27 mouse cellular contexts compared by ENCODE assay signal in genomic region chr3:120898931-120899330, GRCm38 (mm10).
DNase-seq lines count a peak whose midpoint lies in the region; ATAC-seq lines count a peak whose summit lies in the region.
"Had no signal": no experiment of that assay in that cellular context is flagged by ENCODE, and none has a peak within 500 bp of the region (broad histone marks: within the 10 kb centered on the region; RNA-seq: fewer than 3 reads in every experiment).

No protein-coding gene starts in this region.

- no peak overlapping the region for H3K4me3 ChIP-seq in limb, embryonic 12.5 days (replicated peaks)
- no peak overlapping the region for H3K4me3 ChIP-seq in limb, embryonic 10.5 days
- H3K4me3 ChIP-seq: embryonic facial prominence, embryonic 13.5 days; erythroblast, embryonic 14.5 days; hindbrain, embryonic 10.5 days; limb, embryonic 15.5 days; liver, embryonic 13.5 days; megakaryocyte, embryonic 14.5 days; midbrain, embryonic 13.5 days; stomach, embryonic 15.5 days had no signal

- 0 out of 2 replicates have a peak overlapping the region, but pooled peaks have one; percentile 19 for H3K27ac ChIP-seq in limb, embryonic 12.5 days
- no peak overlapping the region for H3K27ac ChIP-seq in limb, embryonic 10.5 days
- H3K27ac ChIP-seq: embryonic facial prominence, embryonic 13.5 days; hindbrain, embryonic 10.5 days; liver, embryonic 13.5 days; midbrain, embryonic 13.5 days; stomach, embryonic 15.5 days had no signal

- H3K4me2 ChIP-seq in limb, embryonic 12.5 days = no peak overlapping the region
- H3K4me2 ChIP-seq: limb, embryonic 15.5 days; liver, embryonic 13.5 days; midbrain, embryonic 13.5 days; stomach, embryonic 15.5 days had no signal

- no peaks in the 10 kb centered on the region for H3K9me3 ChIP-seq in limb, embryonic 12.5 days
- H3K9me3 ChIP-seq in limb, embryonic 10.5 days (replicated peaks) = no peaks in the 10 kb centered on the region
- H3K9me3 ChIP-seq: embryonic facial prominence, embryonic 13.5 days; hindbrain, embryonic 10.5 days; limb, embryonic 15.5 days; midbrain, embryonic 13.5 days; stomach, embryonic 15.5 days had no signal

- H3K4me1 ChIP-seq in limb, embryonic 12.5 days (replicated peaks) = no peaks in the 10 kb centered on the region
- no peaks in the 10 kb centered on the region for H3K4me1 ChIP-seq in limb, embryonic 10.5 days
- H3K4me1 ChIP-seq: embryonic facial prominence, embryonic 13.5 days; hindbrain, embryonic 10.5 days; limb, embryonic 15.5 days; liver, embryonic 13.5 days; megakaryocyte, embryonic 14.5 days; midbrain, embryonic 13.5 days; stomach, embryonic 15.5 days had no signal

- no peaks in the 10 kb centered on the region for H3K27me3 ChIP-seq in limb, embryonic 12.5 days
- H3K27me3 ChIP-seq in limb, embryonic 10.5 days (ENCODE audit: low read depth, poor library complexity, severe bottlenecking) = no peaks in the 10 kb centered on the region
- H3K27me3 ChIP-seq: embryonic facial prominence, embryonic 13.5 days; limb, embryonic 15.5 days; liver, embryonic 13.5 days; megakaryocyte, embryonic 14.5 days; midbrain, embryonic 13.5 days; stomach, embryonic 15.5 days had no signal

- no peak overlapping the region for H3K9ac ChIP-seq in limb, embryonic 12.5 days (replicated peaks)
- H3K9ac ChIP-seq: embryonic facial prominence, embryonic 13.5 days; forebrain, postnatal 0 days; limb, embryonic 15.5 days; liver, embryonic 13.5 days; midbrain, embryonic 13.5 days; stomach, embryonic 15.5 days had no signal

- peak; percentile 53 to 72 for DNase-seq in cerebellum, postnatal 25 days
- no peak for DNase-seq in cerebellum, adult 8-10 months
- DNase-seq in heart, adult 11 months = peak; percentile 33
- DNase-seq in heart, adult 18-20 months = no peak
- DNase-seq in limb, embryonic 10.5 days (ENCODE audit: low spot score) = no peak
- DNase-seq in adrenal gland, adult 8-10 months = no peak
- DNase-seq: adrenal gland, postnatal 25 days; heart, postnatal 14 days; kidney, adult 9 months; kidney, postnatal 10 days; liver, embryonic 13.5 days; lung, adult 18-20 months; lung, postnatal 4 days; right cerebral cortex, postnatal 25 days; thymus, postnatal 14 days had no signal

- no peak for ATAC-seq in limb, embryonic 12.5 days (ENCODE audit: insufficient number of reproducible peaks, insufficient read depth, low FRiP score, low TSS enrichment, low read depth)
- ATAC-seq: CD4-positive, CD25-positive, alpha-beta regulatory T cell, adult 4 months; intestine, postnatal 0 days; lung, postnatal 0 days; midbrain, embryonic 13.5 days had no signal

- WGBS in limb, embryonic 12.5 days = 87% methylated on average over 5 of the region's 5 CpGs
- WGBS in limb, embryonic 10.5 days = 91% methylated on average over 5 of the region's 5 CpGs

- no peaks in the 10 kb centered on the region for H3K36me3 ChIP-seq in limb, embryonic 12.5 days
- no peaks in the 10 kb centered on the region for H3K36me3 ChIP-seq in limb, embryonic 10.5 days
- H3K36me3 ChIP-seq: embryonic facial prominence, embryonic 13.5 days; hindbrain, embryonic 10.5 days; limb, embryonic 15.5 days; liver, embryonic 13.5 days; midbrain, embryonic 13.5 days; stomach, embryonic 15.5 days had no signal

Comparison
In these comparisons a context has a peak if more than half of its experiments do, and no peak if none do; other contexts are left out.
1. DNase-seq: peak in cerebellum, postnatal 25 days (2 of 2) and heart, adult 11 months (single experiment); none in cerebellum, adult 8-10 months (single experiment), heart, adult 18-20 months (0 of 2), limb, embryonic 10.5 days (single experiment) and adrenal gland, adult 8-10 months (single experiment).